Mouse (Mus musculus) kidney, adult 2 months (tissue): ENCODE measurements around the gene Abcd3. TPM values are rescaled to one million over a fixed set of nuclear protein-coding genes. Genes with fewer than 3 reads are reported as not detected.

Experiments
- DNase-seq: peaks from one replicate; pipeline ENCODE4 v3.0.0; 2021
- H3K27ac ChIP-seq: fragments of 200-500 bp; 2 replicates; pipeline ENCODE4 v1.5.1; 2012; ENCODE audit warnings: low read depth, low read length, control low read depth, inconsistent platforms; ENCODE audit not compliant: insufficient read depth
- H3K27me3 ChIP-seq: fragments of 200-500 bp; replicated peaks from 2 replicates; pipeline ENCODE4 v1.6.1; 2012; ENCODE audit warnings: mild to moderate bottlenecking, moderate library complexity, low read length, inconsistent platforms; ENCODE audit not compliant: control insufficient read depth, insufficient read depth
- H3K36me3 ChIP-seq: fragments of 200-500 bp; 2 replicates; pipeline ENCODE4 v1.6.1; 2012; ENCODE audit warnings: mild to moderate bottlenecking, moderate library complexity, low read length, inconsistent platforms; ENCODE audit not compliant: control insufficient read depth, insufficient read depth
- H3K4me1 ChIP-seq: fragments of 200-500 bp; 2 replicates; pipeline ENCODE4 v1.6.1; 2011; ENCODE audit warnings: low read length; ENCODE audit not compliant: control insufficient read depth, insufficient read depth
- H3K4me3 ChIP-seq: fragments of 200-500 bp; 2 replicates; pipeline ENCODE4 v1.5.1; 2011; ENCODE audit warnings: mild to moderate bottlenecking, low read depth, low read length, control low read depth; ENCODE audit not compliant: insufficient read depth
- CTCF ChIP-seq: fragments of 200-500 bp; conservative IDR thresholded peaks from 2 replicates; pipeline ENCODE4 v1.5.1; 2011; ENCODE audit warnings: low read depth, mild to moderate bottlenecking, control low read depth, low read length, moderate library complexity, mixed read lengths; ENCODE audit not compliant: insufficient read depth, insufficient read length
- POLR2A ChIP-seq: fragments of 200-500 bp; IDR thresholded peaks from one replicate; pipeline ENCODE4 v1.6.1; 2011; ENCODE audit warnings: low read depth, low read length, control low read depth
- WGBS: fragments of 180-500 bp; shearing (Covaris S2); methylation state at CpG from one replicate; pipeline ENCODE4 v1.1.7; 2018; 5-methylcytosine and 5-hydroxymethylcytosine counted together
- polyA plus RNA-seq: library from polyadenylated mRNA; depleted of rRNA; stranded (reverse); fragments of >200 nt; gene quantifications from 2 replicates; pipeline ENCODE4 v1.2.3, GENCODE M21; 2012

Gene Abcd3
- polyA plus RNA-seq, 1 experiment = 48.2 TPM

- 72% methylated on average over 10 of the region's 10 CpGs for whole genome bisulfite sequencing
- H3K27ac ChIP-seq = no peak overlapping the region
Measured at GRCm38 (mm10) chr3:121818736-121819396, 3.8 kb upstream of the Abcd3 start.

GRCm38 (mm10) chr3:121815549-121816235 is 590 bp upstream of the Abcd3 start:
- no peaks in the 10 kb centered on the region for H3K36me3 ChIP-seq
- H3K27me3 ChIP-seq = no peaks in the 10 kb centered on the region
- WGBS = 14% methylated on average over 16 of the region's 16 CpGs
- no peak for TF ChIP-seq CTCF
- no peak for TF ChIP-seq POLR2A
- peaks cover 12% of the 10 kb centered on the region; the same call in 1 of the 2 replicates for H3K4me1 ChIP-seq
- no peak for DNase-seq
- H3K4me3 ChIP-seq = peak overlapping the region; percentile 96
- peak overlapping the region; percentile 98 for H3K27ac ChIP-seq

More at GRCm38 (mm10) chr3:121818736-121819396, 3.8 kb upstream of the Abcd3 start:
- H3K27me3 ChIP-seq = no peaks in the 10 kb centered on the region
- no peaks in the 10 kb centered on the region for H3K4me1 ChIP-seq
- H3K36me3 ChIP-seq = no peaks in the 10 kb centered on the region
- TF ChIP-seq CTCF = no peak
- TF ChIP-seq POLR2A = no peak
- H3K4me3 ChIP-seq = no peak overlapping the region
- DNase-seq = no peak

GRCm38 (mm10) chr3:121814413-121814864 is 663 bp downstream of the Abcd3 start:
- DNase-seq = peak; percentile 93

GRCm38 (mm10) chr3:121813834-121814233 is 1.3 kb downstream of the Abcd3 start:
- 40% methylated on average over 5 of the region's 5 CpGs for WGBS
- Histone ChIP-seq H3K27ac (peak overlapping the region; percentile 98; the same call in 1 of the 2 replicates), H3K36me3 (no peaks in the 10 kb centered on the region), H3K4me1 (peaks cover 17% of the 10 kb centered on the region; the same call in 1 of the 2 replicates), H3K27me3 (no peaks in the 10 kb centered on the region), H3K4me3 (peak overlapping the region; percentile 96; the same call in 1 of the 2 replicates)
- TF ChIP-seq POLR2A = no peak
- no peak for TF ChIP-seq CTCF
- DNase-seq = no peak

More at GRCm38 (mm10) chr3:121814413-121814864, 663 bp downstream of the Abcd3 start:
- Histone ChIP-seq H3K4me3 (peak overlapping the region; percentile 96), H3K36me3 (no peaks in the 10 kb centered on the region), H3K27ac (peak overlapping the region; percentile 98), H3K4me1 (peaks cover 17% of the 10 kb centered on the region; the same call in 1 of the 2 replicates), H3K27me3 (no peaks in the 10 kb centered on the region)
- 2% methylated on average over 28 of the region's 28 CpGs for WGBS
- TF ChIP-seq CTCF (no peak), POLR2A (no peak)

GRCm38 (mm10) chr3:121808246-121808645 is 6.9 kb downstream of the Abcd3 start:
- no peaks in the 10 kb centered on the region for H3K27me3 ChIP-seq

GRCm38 (mm10) chr3:121794214-121794613 is 20.9 kb downstream of the Abcd3 start:
- no peaks in the 10 kb centered on the region for H3K27me3 ChIP-seq
- 71% methylated on average over 2 of the region's 2 CpGs for WGBS
- no peak overlapping the region for H3K4me3 ChIP-seq
- no peak for DNase-seq
- peaks cover 4% of the 10 kb centered on the region for H3K36me3 ChIP-seq
- no peaks in the 10 kb centered on the region; the same call in 1 of the 2 replicates for H3K4me1 ChIP-seq
- TF ChIP-seq POLR2A (no peak), CTCF (no peak)
- no peak overlapping the region for H3K27ac ChIP-seq

More at GRCm38 (mm10) chr3:121808246-121808645, 6.9 kb downstream of the Abcd3 start:
- Histone ChIP-seq H3K36me3 (no peaks in the 10 kb centered on the region; the same call in 1 of the 2 replicates), H3K4me1 (peaks cover 22% of the 10 kb centered on the region; the same call in 1 of the 2 replicates), H3K27ac (no peak overlapping the region), H3K4me3 (no peak overlapping the region)
- WGBS = 42% methylated on average over 3 of the region's 3 CpGs
- no peak for DNase-seq
- no peak for TF ChIP-seq POLR2A
- TF ChIP-seq CTCF = no peak

GRCm38 (mm10) chr3:121792246-121792645 is 22.9 kb downstream of the Abcd3 start:
- WGBS = 73% methylated on average over 4 of the region's 4 CpGs
- no peak for TF ChIP-seq CTCF
- no peak for TF ChIP-seq POLR2A
- DNase-seq = no peak
- H3K4me1 ChIP-seq = no peaks in the 10 kb centered on the region; the same call in 1 of the 2 replicates
- H3K27me3 ChIP-seq = no peaks in the 10 kb centered on the region
- no peak overlapping the region for H3K27ac ChIP-seq
- H3K36me3 ChIP-seq = peaks cover 4% of the 10 kb centered on the region
- no peak overlapping the region for H3K4me3 ChIP-seq
